Mouse (Mus musculus): ENCODE data around the gene Spast.

Spast gene

DNA sequence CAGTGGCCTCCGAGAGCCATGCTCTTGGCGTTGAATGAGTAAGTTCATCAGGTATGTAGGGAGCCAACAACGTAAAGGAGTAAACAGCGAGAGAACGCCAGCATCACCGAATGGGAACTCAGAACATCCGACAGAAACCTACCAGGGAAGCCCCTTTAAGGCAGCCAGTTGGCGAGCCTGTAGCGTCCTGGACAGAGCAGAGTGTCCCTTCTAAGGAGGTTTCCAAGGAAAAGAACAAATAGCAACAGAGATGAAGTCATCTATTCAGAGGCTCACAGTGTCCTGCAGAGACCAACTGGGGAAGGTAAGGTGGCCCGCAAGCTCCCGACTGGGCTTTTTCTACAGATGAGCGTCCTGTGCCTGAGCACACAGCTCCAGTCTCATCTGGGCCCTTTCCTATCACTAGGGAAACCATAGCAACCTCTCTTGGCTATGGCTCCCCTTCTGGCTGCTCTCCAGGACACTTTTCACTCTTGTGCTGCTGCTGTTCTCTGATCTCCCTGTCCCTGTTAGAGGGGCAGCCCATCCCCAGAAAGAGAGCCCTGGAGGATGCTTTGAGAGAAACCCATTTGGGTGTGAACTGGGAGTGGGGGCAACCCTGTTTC, 85.7 kb downstream of the Spast start:
- no peak for DNase-seq (ENCODE audit: low spot score)

DNA sequence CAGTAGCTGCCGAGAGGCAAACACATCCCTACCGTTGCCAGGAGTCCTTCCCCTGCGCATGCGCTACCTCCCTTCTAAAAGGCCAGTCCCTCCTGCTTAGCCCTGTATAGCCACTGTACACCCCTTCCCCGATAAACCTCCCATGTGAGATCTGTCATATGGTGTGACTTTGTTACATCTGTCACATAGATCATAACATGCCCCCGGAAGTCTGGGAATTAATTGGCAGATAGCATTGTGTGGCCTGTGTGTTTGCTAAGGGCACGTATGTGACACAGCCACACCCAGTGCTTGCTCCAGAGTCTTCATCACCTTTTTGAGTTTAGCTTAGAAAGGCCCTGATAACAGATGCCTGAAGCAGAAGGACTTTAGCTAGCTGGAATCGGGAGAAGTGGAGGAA, 91.3 kb downstream of the Spast start:
- no peak for DNase-seq (ENCODE audit: low spot score)

GRCm38 (mm10) chr17:74431481-74431880, 92.7 kb downstream of the Spast start:
- peak; percentile 27 for DNase-seq (ENCODE audit: low spot score)

GRCm38 (mm10) chr17:74432631-74433030, 93.8 kb downstream of the Spast start:
- DNase-seq (ENCODE audit: low spot score) = no peak

DNA sequence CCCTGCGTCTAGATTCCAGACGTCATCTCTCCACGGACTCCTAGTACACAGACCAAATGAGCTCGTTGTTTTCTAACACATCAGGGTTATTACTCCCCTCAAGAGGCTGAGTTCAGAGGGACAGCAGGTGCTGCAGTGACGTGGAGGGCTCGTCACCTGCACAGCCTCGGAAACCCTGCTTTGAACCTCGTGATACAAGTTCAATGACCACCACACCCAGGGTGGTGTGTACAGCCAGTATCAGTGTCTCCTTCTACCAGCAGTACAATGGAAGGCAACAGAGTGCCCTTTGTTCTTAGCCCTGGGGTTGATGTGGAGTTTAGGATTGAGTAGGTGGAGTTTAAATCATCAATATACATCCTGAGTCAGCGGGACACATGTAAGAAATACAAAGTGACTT, 99.0 kb downstream of the Spast start:
- no peak for DNase-seq (ENCODE audit: low spot score)

- no peak for DNase-seq (ENCODE audit: low spot score)
Measured at GRCm38 (mm10) chr17:74440486-74440885, 101.7 kb downstream of the Spast start.

Data from retina, embryonic 14.5 days (tissue).